Mouse (Mus musculus) lung, postnatal 10 days (tissue): ENCODE results near the gene Glg1.
A peak's percentile ranks its signal among the peaks of the same experiment; 100 is the strongest.
"Not testable (repeated sequence)": the region's sequence is repeated elsewhere in the genome, so short reads cannot be mapped to it uniquely, and the experiment has no call there.

ENCODE experiments used
- DNase-seq: peaks from one replicate; pipeline ENCODE4 v3.0.0; 2021

Gene Glg1

GRCm38 (mm10) chr8:111248136-111248535, 10.9 kb downstream of the Glg1 start:
- DNase-seq: no peak

DNA sequence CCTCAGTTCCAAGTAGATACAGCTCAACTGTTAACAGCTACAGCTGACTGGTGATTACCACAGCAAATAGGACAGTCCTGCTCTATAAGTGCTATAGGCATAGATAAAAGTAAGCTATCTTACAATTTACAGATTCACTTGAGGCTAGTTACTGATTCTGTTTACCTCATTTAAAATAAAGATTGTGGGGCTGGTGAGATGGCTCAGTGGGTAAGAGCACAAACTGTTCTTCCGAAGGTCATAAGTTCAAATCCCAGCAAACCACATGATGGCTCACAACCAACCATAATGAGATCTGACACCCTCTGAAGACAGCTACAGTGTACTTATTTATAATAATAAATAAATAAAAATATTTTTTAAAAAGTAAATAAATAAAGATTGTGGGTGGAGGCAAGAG, 12.2 kb downstream of the Glg1 start:
- not testable (repeated sequence) for DNase-seq

- no peak for DNase-seq
These were observed 12.7 kb downstream of the Glg1 start for GRCm38 (mm10) chr8:111246287-111246830.

DNA sequence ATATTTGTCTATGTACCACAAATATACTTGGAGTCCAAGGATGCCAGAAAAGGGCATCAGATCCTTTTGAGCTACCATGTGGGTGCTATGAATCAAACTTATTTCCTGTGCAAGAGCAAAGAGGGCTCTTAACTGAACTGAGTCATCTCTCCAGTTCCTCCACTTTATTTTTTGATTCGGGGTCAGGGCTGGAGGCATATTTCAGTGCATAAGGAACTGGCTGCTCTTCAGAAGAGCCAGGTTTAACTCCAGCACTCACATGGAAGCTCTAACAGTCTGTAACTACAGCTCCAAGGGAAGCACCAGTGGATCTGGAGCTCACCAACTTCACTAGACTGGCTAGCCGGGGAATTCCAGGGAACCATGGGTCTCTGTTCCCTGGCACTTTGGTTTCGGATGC, 21.7 kb downstream of the Glg1 start:
- DNase-seq: no peak

DNA sequence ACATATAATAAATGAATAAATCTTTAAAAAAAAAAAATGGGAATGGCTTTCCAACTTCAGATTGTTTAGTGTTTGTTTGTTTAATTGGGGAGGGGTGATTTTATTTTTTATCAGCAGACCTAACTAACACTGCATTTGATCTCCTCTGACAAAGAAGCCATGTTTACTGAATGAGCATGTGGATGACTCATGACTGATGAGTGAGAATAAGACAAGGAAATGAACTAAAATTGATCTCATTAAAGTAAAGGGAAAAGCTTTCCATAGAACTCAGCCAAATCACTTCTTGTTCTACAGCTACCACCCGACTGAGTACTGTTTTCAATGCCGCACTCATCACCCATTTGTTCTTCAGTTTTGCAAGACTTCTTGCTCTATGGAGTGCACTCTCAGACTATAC, 25.3 kb downstream of the Glg1 start:
- DNase-seq: no peak

- peak; percentile 10 for DNase-seq
These were observed 34.9 kb downstream of the Glg1 start for GRCm38 (mm10) chr8:111224153-111224552.

DNA sequence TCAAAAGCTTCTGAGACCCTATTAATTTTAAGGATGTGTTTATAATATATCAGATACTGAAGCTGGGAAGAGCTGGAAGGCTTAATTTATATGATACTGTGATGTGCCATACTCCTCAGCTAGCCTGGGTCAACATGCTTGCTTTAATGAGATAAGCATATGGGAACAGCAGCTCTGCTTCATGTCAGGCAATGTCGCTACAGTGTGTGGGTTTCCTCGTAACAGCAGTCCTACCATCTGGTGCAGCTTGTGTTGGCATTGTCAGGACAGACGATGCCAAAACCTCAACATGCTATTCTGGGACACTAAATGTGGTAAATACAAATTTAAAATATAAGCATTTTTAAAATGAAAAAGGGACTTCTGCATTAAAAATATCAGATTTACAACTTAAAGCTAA, 40.9 kb downstream of the Glg1 start:
- no peak for DNase-seq

DNA sequence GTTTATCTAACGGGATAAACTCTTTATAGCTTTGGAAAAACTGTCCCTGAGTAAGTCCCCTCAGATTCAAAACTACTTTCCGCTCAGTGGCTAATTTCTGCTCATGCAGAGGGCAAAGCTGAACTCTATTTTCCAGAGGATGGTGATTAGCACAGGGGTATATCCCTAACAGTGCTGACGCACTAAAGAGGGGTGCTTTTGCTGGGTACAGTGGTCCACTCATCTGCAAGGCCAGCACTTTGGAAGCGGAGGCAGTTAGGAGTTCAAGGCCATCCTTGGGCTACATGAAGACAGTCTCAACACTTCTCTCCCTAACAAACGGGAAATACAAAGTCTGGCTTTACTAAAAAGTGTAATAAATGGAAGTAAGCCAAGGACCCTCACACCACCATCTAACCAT, 45.6 kb downstream of the Glg1 start:
- DNase-seq: no peak

DNA sequence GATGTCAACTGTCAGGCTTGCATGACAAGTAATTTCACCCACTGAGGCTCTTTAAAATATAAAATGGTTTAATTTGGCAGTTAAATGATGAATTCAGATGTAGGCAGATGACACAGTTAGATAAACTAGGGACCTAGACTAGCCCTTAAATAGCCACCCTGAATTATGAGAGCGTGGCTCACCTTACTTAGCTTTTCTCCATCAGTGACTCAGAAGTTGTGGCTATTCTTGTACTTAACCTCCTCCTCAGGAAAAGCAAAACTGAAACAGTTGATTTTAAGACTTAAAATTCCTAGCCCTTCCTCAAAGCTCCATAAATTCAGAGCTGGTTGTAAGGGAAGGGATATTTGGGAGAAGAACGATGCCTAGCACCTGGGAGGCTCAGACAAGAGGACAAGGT, 47.8 kb downstream of the Glg1 start:
- no peak for DNase-seq

DNA sequence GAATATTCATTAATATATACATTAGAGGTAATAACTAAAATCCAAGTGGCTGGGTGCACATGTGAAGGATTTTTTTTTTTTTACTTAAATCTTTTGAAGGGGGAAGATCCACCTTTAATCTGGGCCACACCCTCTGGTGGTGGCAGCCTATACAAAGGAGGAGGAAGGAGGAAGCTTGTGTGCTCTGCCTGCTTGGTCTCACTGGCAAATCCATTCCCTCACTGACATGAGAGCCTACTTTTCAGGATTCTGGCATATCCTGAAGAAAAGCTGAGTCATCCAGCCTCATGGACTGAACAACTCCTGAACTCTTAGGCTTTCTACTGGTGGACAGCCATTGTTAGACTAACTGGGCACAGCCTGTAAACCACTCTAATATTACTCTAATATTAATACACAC, 49.1 kb downstream of the Glg1 start:
- DNase-seq: no peak

GRCm38 (mm10) chr8:111206321-111206720, 52.7 kb downstream of the Glg1 start:
- DNase-seq: no peak

- DNase-seq: no peak
These were observed 54.0 kb downstream of the Glg1 start for GRCm38 (mm10) chr8:111205033-111205432.

GRCm38 (mm10) chr8:111203341-111203740, 55.7 kb downstream of the Glg1 start:
- DNase-seq: no peak

GRCm38 (mm10) chr8:111197966-111198365, 61.0 kb downstream of the Glg1 start:
- DNase-seq: no peak

DNA sequence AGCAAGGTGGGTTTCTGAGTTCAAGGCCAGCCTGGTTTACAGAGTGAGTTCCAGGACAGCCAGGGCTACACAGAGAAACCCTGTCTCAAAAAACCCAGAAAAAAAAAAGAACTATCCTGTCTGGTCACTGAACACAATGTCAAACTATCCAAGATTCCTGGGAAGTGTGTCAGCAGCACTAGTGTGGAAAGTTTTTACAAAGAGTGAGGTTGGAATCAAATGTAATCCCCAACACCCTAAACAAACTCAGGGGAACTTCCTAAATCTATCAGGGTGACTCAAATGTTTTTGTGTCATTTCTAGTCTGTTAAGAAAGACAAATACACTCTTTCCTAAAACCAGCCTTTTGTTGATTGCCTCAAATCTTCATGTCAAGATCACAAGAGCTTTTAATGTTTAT, 62.8 kb downstream of the Glg1 start:
- DNase-seq: no peak

DNA sequence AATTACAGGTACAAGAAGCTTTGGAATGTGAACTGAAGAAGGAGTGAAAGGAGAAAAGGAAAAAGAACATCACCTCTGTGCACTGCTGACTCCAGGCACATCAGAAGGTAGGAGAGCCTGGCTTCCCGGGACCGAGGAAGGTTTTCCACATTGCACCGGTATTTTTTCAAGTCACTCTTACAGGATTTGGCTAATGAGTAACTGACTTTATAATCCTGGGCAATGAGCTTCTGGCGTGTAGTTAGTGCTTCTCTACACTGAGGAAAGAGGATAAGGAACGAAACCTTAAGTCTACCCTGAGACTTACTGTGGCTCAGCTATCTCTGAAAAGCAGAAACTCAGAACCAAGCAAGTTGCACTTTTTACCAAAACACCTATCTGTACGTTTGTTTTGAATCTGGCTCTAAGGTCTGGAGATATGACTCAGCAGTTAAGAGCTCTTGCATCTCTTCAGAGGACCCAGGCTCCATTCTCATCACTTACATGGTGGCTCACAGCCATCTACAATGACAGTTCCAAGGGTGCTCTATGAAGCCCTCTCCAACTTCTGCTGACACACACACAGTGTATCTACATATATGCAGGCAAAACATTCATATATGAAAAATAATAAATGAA, 70.3 kb downstream of the Glg1 start:
- no peak for DNase-seq

DNA sequence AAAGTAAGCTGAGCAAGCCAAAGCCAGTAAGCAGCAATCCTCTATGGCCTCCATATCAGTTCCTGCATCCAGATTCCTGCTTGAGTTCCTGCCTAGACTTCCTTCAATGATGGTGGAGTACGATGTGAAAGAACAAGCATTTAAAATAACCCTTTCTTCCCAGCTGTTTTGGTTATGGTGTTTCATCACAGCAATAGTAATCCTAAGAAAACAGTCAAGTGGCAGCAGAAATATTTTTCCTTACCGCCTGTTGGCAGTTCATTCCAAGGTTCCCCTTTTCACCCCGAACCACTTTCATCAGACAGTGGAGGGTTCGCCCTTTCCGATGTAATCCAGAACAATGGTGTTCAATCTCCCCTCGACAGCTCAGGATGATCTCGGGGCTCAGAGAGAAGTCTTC, 71.5 kb downstream of the Glg1 start:
- DNase-seq: no peak

- peak; percentile 13 for DNase-seq
These were observed 73.5 kb downstream of the Glg1 start for GRCm38 (mm10) chr8:111185472-111185947.

- no peak for DNase-seq
These were observed 87.4 kb downstream of the Glg1 start for GRCm38 (mm10) chr8:111171661-111172060.

DNA sequence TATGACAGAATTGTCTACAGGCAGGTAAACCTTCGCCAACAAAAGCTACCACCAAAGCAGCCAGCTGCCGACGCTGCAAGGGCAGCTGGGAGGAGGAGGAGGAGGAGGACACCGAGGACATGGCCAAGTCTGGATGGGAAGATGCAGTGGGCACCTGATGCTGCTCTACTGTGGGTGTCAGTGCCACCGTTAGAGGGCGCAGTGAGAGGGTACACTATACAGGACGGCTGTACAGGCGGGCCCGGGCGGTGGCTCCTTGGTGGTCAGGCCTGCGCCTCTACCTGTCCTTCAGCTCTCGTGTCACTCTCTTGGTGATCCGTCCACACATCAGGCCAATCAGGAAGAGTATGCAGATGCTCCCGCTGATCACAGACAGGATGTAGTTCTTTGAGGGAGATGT, 101.4 kb downstream of the Glg1 start:
- peak; percentile 65 for DNase-seq

DNA sequence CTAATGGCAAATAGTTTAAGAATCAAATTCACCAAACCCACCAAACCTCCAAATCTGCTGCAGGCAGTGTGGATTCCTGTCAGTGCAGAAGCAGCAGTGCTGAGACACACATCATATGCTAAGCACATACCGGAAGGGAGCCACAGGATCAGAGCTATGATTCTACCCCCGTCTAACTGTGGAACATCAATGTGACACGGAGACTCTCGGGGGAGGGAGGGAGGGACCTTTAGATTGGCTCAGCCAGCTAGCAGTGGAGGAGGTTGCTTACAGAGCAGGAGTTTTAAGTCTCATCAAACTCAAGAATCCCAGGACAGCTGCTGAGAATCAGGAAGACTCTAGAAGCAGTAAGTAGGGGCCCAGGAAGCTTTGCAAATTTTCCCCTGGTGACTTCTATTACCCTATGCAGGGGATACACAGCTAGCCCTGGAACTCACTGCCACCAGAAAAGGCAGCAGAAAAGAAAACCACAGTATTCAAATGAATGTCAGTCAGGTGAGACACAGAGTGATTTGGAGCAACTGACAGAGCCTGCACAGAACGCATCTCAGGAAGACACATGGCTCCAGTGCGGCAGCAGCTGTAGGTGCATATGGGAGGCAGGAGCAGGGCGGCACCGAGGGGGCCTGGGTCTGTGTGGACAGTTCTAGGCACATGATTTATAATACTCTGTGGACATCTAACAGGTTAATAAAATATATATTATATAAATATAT, 103.1 kb downstream of the Glg1 start:
- DNase-seq: no peak

DNA sequence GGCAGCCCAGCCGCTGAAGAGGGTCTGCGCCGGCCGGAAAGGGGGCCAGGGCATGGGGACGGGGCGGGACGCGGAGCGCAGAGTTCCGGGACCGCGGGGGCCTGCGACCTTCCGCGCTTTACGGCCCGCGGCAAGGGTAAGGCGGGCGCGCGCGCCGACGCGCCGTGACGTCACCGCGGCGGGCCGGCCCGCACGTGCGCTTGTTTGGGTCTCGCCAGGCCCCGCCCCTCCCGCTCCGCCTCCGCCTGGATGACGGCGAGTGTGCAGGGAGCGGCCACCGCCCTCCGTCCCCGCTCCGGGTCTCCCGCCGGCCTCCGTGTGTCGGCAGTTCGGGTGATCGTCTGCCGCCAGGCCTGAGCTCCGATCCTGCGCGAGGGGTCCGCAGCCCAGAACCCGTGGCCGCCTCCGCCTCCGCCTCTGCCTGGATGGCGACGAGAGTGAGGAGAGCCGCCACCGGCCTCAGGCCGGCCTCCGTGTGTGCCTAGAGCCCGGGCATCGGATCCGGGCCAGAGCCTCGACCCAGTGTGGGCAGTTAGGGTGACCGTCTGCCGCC, 113.5 kb downstream of the Glg1 start:
- DNase-seq: peak; percentile 97

- peak; percentile 21 for DNase-seq
These were observed 114.0 kb downstream of the Glg1 start for GRCm38 (mm10) chr8:111144901-111145459.

DNA sequence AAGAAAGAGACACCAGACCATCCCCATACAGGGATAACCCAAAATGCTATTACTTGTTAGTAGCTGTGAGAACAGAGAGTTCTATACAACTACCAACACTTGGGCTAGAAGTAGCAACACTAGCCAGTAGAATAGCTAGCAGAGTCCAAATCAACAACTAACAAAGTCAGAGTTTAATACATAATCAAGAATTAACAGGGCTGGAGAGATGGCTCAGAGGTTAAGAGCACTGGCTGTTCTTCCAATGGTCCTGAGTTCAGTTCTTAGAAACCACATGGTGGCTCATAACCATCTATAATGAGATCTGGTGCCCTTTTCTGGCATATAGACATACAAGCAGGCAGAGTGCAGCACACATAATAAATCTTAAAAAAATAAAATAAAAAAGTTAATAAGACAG, 116.5 kb downstream of the Glg1 start:
- DNase-seq: no peak
